Mouse (Mus musculus): ENCODE results near the gene Socs1. TPM values are rescaled to one million over a fixed set of nuclear protein-coding genes. Genes with fewer than 3 reads are reported as not detected.
A peak's percentile ranks its signal among the peaks of the same experiment; 100 is the strongest.

Gene Socs1
- total RNA-seq (2021): under 1 TPM; 0.59 to 0.97 TPM
- long read RNA-seq, experiment 1: 0 reads
- long read RNA-seq, experiment 2, partial matches to known transcripts: 0 of 1 reads
- long read RNA-seq, experiment 2, other reads (novel, unspliced or antisense): 0 of 1 reads

DNA sequence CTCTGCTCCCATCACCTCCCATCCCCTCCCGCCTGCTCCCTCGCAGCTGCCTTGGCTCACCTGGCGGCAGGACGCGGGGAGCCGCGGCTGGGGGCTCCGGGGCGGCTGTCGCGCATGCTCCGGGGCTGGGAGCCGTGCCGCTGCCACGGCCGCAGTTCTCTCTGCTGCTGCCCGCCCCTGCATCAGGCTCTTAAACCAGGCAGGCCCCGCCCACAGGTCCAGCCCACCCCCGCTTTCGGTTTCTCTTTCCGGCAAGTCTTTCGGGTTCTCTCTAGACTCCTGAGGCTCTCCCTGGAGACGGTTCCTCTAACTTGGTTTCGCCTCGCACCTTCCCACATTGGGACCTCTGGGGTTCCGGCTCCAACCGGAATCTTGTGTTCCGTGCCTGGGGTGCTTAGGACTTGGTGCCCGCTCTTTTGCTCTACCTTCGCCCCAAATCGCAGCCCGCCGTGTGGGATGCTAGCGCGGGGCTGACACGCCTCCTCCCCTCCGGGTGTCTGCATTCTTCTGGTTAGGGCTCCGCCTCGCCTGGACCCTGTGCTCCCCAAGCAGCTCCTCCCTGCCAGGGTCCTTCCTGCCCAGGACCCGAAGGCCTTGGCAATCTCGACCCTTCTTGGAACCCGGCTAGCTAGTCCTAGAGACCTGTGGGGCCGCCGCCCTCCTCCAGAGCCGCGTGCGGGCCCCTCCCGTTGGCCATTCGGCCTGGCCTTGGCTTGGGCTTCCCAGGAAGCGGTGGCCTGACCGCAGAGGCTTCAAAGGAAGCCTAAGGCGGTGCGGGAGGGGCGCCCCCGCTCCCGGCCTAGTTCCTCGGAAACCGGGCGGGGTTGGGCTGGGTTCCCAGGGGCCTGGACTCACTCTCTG, at the start of gene Socs1:
TSS of gene Socs1 (minus strand) at position 166 of the 861 bp plus-strand sequence.
- DNase-seq (ENCODE audit: low spot score in 2 of 2): peak; percentile 69 to 72
- Histone ChIP-seq H3K27ac (peak within 1 kb of the TSS; percentile 97), H3K4me3 (peak within 1 kb of the TSS; percentile 86)
- peak; percentile 19 for TF ChIP-seq CTCF (conservative IDR thresholded peaks at IDR 0.05)

DNA sequence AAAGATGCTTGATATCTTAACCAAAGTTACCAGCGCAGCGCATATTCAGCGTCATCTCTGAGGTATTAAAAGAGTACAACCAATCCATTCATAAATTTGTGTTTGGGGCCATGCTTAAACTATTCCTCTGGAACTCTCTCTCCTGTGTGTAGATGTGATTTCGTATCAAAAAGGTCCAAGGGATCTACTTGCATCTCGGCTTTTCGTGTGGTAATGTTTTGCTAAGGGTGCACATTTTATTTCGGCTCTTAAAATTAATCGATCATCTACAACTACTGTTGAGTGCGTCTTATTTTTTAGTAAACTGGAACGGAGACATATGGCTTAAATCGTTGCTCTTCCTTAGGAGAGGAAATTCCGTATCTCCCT, 49.2 kb upstream of the Socs1 start:
- DNase-seq (ENCODE audit: low spot score in 2 of 2): no peak
- no peak for TF ChIP-seq CTCF (conservative IDR thresholded peaks at IDR 0.05)
- Histone ChIP-seq H3K4me3 (peak overlapping the region; percentile 60), H3K27ac (no peak overlapping the region)

DNA sequence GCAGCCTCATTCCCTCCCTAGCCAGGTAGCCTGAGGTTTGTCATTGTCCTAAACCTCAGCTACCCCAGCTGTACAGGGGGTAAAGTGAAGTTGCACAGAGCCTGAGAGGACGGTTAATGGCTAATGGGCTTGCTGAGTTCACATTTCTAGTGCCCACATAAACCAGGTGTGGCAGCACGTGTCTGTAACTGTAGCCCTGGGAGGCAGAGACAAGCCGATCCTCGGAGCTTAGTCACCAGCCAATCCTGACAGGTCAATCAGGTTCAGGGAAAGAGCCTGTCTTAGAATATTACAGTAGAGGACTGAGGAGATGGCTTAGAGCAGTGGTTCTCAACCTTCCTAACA, 43.1 kb upstream of the Socs1 start:
- TF ChIP-seq CTCF (conservative IDR thresholded peaks at IDR 0.05): no peak
- Histone ChIP-seq H3K27ac (no peak overlapping the region), H3K4me3 (no peak overlapping the region)
- DNase-seq (ENCODE audit: low spot score in 2 of 2): no peak

DNA sequence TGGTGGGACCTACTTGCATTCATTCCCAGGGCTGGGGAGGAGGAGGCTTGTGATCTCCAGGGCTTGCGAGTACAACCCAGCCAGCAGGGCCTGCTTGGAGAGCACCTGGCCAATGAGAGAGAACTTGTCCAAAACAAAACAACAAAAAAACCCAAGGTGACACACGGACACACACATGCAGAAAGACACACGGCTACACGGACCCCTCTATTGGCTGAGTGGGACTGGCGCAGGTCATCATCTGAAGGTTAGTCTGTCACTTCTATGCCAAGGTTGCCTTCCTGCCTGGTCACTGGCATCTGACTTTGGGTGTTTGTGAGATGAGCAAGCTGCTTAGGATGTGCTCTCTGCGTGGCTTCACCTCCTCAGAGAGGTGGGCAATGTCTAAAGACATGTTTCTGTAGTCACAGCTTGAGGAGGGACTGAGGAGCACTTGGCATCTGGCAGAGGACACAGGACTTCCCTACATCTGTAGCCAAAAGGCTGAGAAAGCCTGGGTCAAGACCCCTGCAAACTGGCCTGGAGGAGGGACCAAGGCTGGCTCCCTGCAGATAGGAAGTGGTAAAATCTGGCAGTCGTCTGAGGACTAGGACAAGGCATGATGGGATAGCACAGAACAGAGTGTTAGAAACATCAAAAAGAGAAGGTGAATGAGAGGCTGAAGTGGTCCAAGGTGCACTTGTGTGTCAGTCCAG, 42.6 kb upstream of the Socs1 start:
- DNase-seq (ENCODE audit: low spot score in 2 of 2): no peak
- Histone ChIP-seq H3K4me3 (no peak overlapping the region), H3K27ac (no peak overlapping the region)
- no peak for TF ChIP-seq CTCF (conservative IDR thresholded peaks at IDR 0.05)

DNA sequence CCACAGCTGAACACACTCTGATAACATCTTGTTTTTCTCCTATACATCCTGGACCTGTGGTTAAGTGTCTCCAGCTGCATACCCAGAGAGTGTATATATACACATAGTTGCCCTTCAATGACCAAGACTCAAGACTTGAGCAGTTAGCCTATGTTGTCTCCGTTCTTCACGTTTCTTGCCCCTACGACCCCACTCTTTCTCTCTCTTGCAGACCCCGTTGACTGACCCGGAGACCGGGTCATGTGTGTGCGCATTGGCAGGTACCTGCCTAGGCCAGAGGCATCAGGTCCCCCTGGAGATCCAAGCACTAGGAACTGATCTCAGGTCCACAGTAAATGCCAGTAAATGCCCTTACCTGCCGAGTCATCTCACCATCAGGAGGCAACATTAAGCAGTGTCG, 41.9 kb upstream of the Socs1 start:
- Histone ChIP-seq H3K4me3 (no peak overlapping the region), H3K27ac (no peak overlapping the region)
- TF ChIP-seq CTCF (conservative IDR thresholded peaks at IDR 0.05): no peak
- DNase-seq (ENCODE audit: low spot score in 2 of 2): no peak

DNA sequence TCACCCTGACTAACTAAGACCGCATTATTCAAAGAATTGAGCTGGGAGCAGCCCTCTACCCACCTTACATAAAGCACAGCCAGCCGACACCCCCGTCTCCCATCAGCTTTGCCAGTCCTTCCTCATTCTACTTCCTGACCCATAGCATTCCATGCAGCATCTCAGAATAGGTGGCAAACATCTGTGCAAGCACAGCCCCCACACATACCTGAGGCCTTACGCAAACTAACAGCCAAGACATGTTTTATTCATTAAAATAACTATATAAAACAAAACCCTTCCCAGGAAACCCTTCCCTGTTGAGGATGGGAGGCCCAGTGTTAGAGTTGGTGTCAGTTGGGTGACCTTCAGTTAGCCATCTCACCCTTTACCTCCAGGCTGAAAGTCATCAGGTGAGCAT, 40.5 kb upstream of the Socs1 start:
- no peak for TF ChIP-seq CTCF (conservative IDR thresholded peaks at IDR 0.05)
- DNase-seq (ENCODE audit: low spot score in 2 of 2): no peak
- no peak overlapping the region for H3K4me3 ChIP-seq
- no peak overlapping the region for H3K27ac ChIP-seq

DNA sequence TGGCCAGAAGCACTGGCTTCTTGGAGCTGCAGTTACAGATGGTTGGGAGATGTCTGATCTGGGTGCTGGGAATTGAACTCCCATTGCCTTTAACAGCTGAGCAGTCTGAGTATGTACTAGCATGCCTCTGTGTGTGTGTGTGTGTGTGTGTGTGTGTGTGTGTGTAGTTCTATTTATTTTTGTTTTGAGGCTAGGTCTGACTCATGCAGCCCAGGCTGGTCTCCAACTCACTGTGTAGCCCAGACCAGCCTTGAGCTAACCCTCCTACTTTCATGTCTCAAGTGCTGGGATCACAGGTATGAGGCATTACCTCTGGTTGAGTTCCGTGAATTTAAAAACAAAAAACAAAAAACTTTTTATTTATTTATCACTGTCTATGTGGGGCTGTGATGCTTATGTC, 39.2 kb upstream of the Socs1 start:
- DNase-seq (ENCODE audit: low spot score in 2 of 2): no peak
- TF ChIP-seq CTCF (conservative IDR thresholded peaks at IDR 0.05): no peak
- no peak overlapping the region for H3K4me3 ChIP-seq
- no peak overlapping the region for H3K27ac ChIP-seq

DNA sequence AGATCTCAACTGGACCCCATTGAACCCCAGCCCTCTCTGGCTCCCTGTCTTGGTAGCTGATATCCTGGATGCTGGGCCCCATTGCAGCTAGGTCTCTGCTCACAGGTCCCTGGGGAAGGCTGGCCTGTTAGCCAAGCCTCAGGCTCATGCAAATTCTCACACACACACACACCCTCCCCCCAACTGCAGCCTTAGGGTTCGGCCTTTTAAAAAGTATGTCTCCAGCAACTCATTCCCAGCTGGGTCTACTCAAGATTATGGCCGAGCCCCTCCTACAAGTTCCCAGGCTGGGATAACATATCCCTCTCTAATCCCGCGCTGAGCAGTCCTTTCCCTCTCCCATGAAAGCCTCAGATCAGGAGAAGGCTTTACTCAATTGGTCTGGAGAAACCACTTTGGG, 36.1 kb upstream of the Socs1 start:
- no peak for DNase-seq (ENCODE audit: low spot score in 2 of 2)
- no peak for TF ChIP-seq CTCF (conservative IDR thresholded peaks at IDR 0.05)
- H3K4me3 ChIP-seq: no peak overlapping the region
- no peak overlapping the region for H3K27ac ChIP-seq

DNA sequence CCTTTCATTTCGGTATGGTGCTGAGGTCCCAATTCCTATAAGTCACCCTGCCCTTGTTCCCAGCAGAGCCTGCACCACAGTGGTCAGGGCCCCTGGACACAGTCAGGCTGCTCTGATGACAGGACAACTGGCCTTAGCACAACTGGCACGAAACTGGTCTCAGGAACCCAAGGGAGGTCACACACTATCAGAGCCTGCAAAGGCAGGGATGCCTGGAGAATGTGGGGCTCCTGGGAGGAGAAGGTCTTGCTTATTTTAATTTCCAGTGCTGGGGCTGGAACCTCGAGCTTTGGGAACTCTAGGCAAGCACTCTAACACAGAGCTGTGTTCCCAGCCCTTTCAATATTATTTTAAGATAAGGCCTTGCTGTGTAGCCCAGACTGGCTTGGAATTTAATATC, 34.6 kb upstream of the Socs1 start:
- no peak for DNase-seq (ENCODE audit: low spot score in 2 of 2)
- Histone ChIP-seq H3K27ac (no peak overlapping the region), H3K4me3 (no peak overlapping the region)
- no peak for TF ChIP-seq CTCF (conservative IDR thresholded peaks at IDR 0.05)

DNA sequence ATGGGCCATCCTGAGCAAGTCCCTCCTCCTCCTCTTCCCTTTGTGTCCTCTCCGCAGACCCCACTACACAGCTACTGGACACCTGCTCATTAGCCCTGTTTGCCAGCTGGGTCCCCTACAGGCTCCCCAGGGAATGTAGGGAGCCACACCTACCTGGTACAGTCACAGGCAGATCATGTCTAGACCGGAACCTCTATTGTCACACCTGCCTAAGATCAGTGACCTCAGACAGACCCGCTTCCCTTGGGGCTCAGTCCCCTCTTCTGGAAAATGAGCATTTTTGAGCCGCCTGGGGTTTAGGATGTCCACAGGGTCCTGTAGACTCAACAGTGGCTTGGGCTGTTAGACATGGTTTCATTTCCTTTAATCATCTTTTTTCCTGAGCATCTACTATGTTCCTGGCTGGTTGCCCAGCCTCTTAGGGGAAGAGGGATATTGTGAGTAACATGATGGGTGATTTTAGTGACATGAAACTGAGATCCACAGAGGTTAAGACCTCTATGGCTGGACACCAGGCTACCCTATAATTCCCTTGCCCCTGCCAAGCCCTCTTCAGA, 33.3 kb upstream of the Socs1 start:
- Histone ChIP-seq H3K4me3 (no peak overlapping the region), H3K27ac (no peak overlapping the region)
- DNase-seq (ENCODE audit: low spot score in 2 of 2): no peak
- TF ChIP-seq CTCF (conservative IDR thresholded peaks at IDR 0.05): no peak

DNA sequence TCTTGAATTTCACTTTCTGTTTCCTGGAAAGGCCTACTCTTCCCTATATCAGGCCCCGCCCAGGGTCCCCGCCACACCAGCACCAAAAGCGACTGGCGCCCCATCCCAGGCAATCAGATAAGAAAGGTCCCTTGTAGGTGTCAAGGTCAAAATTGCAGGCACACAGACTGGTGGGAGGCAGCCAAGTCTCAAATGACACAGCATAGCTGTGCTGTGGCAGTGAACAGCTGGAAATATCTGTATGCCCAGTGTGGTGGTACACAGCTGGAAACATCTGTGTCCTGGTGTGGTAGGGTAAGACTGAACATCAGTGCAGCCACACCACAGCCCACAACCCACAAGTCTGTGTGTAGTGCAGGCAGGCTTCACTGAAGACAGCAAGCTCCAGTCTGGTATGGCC, 29.5 kb upstream of the Socs1 start:
- DNase-seq (ENCODE audit: low spot score in 2 of 2): no peak
- Histone ChIP-seq H3K4me3 (no peak overlapping the region), H3K27ac (no peak overlapping the region)
- no peak for TF ChIP-seq CTCF (conservative IDR thresholded peaks at IDR 0.05)

DNA sequence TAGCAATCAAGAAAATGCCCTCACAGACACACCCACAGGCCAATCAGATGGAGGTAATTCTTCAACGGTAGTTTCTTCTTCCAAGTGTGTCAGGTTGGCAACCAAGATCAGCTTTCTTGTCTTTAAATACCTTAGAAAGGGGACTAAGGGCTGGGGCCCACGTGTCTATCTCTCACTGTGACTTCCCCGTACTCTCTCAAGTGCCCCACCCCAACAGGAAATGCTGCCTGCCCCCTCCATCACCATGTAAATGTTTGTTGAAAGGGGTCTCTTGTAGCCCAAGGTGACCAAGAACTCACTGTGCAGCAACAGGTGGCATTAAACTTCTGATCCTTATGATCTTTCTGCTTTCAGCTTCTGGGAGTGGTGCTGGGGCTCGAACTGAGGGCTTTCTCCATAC, 28.4 kb upstream of the Socs1 start:
- Histone ChIP-seq H3K4me3 (no peak overlapping the region), H3K27ac (no peak overlapping the region)
- no peak for DNase-seq (ENCODE audit: low spot score in 2 of 2)
- no peak for TF ChIP-seq CTCF (conservative IDR thresholded peaks at IDR 0.05)

DNA sequence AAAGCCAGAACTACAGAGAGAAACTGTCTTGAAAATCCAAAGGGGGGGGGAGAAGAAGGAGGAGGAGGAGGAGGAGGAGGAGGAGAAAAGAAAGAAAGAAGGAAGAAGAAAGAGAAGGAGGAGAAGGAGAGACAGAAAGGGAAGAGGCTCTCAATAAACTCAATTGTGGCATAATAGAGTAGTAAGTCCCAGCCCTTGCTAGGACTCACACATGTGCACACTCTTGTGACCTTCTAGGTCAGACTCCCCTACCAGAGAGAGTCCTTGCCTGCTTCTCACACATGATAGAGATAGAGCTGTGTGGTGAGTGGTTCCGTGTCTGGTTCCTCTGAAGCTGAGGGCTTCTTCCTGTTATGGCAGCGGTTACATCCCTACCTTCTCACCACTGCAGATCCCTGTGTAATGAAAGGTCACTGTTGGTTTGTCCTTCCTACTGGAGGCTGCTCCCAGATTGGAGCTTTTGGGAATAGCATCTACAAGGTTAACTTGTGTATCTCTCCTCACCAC, 27.6 kb upstream of the Socs1 start, which contains the start of gene Gm11172:
TSS of gene Gm11172 (plus strand) at position 51 of the 507 bp plus-strand sequence.
- DNase-seq (ENCODE audit: low spot score in 2 of 2): no peak
- TF ChIP-seq CTCF (conservative IDR thresholded peaks at IDR 0.05): no peak
- no peak within 1 kb of the TSS for H3K4me3 ChIP-seq
- H3K27ac ChIP-seq: no peak within 1 kb of the TSS

All from layer of hippocampus, adult 2 months (tissue).